Mouse (Mus musculus): ENCODE results near the gene Trpm8. TPM values are rescaled to one million over a fixed set of nuclear protein-coding genes. Genes with fewer than 3 reads are reported as not detected.

The Trpm8 gene
- total RNA-seq, 2 experiments from 2014 or later, result not detected

DNA sequence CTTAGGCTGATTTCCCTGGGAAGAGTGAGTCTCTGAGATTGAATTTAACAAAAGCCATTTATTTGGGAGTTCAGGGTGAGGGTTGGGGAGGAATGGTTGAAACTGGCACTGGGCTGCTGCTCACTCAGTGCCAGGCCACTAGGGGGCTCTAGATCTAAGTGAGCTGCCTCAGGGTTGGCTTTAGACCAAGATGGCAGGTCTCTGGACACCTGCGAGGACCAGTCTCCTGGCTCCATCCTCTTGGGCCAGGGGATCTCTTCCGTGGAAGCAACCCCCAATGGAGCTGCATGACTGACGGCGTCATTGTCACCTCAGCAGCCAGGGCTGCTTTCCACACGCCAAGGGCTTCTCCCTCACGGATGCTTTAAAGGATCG, 7.5 kb downstream of the Trpm8 start:
- no peak for DNase-seq

DNA sequence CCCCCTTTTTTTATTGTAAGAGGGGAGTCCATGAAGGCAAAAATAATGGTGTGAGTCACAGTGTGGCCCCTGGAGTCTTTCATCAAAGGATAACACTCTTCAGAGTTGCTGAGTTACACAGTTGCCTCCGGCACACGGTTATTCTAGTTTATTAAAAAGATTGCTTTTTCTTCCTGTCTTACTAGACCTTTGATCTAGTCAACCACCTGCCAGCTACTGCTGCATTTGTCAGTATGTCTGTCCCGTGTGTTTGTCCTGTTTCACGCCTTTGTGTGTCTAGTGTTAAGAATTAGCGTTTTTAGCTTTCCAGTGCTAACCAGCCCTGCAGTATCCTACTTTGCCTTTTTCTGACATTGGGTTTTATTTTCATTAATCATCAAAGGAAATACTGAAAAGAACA, 8.2 kb downstream of the Trpm8 start:
- DNase-seq, result no peak

DNA sequence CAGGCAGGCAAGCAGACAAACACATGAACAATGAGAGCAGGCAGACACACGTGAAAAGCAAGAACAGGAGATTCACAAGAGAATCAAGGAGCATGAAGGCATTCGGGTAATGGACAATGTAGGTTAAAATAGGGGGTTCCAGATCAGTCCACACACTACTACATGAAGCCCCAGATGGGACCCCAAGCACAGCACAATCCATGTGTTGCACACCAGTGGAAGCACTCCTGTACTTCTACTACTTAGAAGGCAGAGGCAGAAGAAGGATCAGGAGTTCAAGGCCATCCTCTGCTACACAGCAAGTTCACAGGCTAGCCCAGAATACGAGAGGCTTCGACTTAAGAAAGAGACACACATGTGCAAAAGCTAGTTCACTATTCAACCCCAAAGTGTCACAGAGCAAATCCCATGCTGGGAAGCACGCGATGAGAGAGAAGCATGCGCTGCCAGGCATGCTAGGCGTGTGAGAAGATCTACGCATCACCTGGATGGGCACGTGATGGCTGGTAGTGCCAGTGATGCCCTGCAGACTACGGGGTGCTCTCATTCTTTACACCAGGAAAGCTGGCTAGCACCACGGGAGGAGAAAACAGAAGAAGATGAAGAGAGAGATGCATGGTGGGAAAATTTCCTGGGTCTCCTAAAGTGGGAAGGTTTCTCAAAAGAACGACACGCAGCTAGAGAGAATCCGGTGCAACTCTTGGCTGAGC, 8.8 kb downstream of the Trpm8 start:
- DNase-seq, result no peak

DNA sequence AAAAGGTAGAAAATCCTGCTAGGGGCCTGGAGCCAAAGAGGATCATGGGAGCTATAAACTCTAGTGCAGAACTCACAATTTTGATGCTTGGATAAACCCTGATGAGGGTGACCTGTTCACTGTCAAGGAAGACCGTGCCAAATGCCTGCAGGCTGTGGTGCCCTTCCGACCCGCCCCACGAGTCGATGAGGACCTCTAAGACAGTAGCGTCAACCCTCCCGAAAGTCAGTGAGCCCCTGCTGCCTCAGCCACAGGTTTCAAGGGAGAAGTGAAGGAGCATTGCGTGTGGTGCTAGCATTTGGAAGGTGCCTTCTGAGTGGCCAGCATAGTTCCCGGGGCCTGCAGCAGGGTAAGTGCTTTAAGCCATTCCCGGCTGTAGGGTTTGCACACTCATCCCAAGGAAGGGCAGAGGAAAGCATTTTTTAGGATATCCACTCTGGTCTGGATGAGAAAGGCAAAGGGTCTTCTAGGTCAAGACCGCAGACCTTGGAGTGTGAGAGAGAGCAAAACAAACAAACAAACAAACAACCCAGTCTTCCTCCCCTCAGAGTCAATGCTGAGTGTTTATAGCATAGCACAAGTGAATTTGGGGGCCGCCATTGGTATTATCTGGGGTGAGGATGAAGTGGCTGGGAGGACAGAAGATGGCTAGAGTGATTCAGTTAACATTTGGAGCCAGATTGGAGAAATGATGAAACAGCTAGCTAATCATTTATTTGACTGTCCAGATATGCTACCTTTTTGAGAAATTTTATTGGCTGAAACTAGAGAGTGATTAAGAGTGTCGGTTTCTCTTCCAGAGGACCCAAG, 9.6 kb downstream of the Trpm8 start:
- no peak for DNase-seq

DNA sequence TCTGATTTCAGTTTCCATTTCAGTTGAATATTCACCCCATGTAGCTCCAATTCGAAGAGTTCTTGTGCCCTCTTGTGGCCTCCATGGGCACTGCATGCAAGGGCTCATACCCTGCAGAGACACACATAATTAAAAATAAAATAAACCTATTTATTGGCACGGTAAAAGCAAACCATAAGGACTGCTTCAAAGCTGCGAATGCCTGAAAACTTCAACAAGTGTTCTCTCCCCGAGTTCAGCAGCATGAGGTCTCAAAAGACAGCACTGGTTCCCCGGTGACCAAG, 10.2 kb downstream of the Trpm8 start:
- DNase-seq, result peak in 1 of 2 experiments; percentile 81

DNA sequence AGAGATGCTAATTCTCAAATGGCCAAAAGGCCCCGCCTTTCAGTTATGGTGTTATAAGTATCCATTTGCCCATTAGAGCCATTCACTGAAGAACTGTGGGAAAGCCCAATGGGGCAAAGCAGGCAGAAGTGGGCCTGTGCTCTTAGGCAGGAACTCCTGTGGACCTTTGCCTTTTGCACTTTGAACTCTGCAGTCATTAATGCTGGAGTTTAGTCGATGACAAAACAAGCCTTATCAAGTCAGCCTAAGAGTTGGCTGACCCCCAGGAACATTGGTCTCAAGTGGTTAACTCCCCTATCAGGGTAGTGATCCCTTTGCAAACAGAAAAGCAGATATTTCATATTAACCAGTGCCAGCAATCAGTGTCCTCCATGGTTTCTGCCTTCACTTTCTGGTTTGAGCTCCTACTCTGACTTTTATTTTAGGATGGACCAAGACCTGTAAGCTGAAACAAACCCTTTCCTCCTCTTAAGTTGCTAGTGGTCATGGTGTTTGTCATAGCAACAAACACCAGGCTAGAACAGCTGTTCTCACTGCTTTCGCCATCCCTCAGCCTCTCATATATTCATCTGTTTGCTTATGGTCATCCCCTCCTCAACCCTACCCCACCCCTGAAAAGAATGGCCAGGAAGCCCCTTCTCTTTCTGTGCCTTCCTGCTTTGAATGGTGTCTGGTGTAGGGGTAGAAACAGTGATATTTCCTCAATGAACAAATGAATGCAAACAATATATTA, 10.8 kb downstream of the Trpm8 start:
- DNase-seq, result no peak

DNA sequence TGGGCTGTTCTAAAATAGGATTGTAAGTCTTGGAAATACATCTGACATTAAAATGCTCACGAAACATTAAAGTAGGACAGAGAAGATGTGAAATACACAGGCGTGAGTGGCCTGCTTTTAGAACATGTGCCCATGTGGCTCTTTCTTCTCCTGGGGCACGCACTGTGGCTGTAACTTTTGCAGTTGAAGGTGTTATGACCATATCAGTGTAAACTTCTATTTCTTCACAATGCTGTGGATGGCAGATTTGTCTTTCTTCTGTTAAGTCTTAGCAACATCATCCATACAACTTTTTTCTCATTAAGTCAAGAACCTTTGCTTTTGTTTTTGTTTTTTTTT, 11.3 kb downstream of the Trpm8 start:
- no peak for DNase-seq

DNA sequence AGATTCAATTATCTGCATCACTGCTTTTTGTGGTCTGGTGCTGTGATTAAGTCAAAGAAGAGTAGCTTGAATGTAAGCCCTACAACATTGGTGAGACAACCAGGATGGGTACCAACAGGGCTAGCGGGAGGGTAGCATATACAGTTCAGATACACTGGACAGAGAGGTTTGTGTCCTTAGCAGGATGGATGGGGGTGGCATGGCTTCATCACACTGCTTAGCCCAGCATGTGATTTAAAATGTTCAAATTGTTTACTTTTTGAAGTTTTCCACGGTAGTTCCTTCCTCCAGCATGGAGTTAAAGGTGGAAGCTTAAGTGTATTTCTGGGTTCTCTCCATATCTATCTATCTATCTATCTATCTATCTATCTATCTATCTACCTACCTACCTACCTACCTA, 11.7 kb downstream of the Trpm8 start:
- no peak for DNase-seq

DNA sequence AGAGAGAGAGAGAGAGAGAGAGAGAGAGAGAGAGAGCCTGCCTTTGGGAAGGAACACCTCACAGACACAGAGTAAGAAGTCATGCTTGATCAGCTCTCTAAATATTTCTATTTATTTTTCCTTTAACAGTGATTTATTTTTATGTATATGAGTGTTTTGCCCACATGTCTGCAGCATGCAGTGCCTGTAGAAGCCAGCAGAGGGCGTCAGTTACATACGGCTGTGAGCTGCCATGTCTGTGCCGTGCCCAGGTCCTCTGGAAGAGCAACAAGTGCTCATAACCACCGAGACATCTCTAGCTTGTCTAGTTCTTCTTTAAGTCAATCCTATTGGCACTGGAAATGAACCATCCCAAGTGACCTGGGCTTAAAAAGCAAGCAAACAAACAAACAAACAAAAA, 12.5 kb downstream of the Trpm8 start:
- peak in 1 of 2 experiments; percentile 53 for DNase-seq

DNA sequence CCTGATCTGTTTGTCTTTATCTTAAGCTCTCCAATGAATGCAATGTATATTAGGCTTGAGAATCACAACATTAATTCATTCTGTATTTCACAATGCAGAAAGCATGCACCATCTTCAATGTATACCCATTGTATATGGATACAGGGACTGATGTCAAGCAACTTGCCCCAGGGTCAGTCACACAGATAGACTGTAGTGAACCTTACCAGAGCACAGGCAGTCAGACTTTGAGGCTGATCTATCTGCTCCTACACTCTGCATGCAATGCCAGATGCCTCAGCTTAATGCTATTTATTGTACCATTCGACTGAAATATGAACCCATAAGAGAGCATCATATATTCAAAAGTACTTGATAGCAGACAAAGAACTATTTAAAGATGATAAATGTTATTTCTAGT, 13.1 kb downstream of the Trpm8 start:
- DNase-seq, result peak in 1 of 2 experiments; percentile 7

DNA sequence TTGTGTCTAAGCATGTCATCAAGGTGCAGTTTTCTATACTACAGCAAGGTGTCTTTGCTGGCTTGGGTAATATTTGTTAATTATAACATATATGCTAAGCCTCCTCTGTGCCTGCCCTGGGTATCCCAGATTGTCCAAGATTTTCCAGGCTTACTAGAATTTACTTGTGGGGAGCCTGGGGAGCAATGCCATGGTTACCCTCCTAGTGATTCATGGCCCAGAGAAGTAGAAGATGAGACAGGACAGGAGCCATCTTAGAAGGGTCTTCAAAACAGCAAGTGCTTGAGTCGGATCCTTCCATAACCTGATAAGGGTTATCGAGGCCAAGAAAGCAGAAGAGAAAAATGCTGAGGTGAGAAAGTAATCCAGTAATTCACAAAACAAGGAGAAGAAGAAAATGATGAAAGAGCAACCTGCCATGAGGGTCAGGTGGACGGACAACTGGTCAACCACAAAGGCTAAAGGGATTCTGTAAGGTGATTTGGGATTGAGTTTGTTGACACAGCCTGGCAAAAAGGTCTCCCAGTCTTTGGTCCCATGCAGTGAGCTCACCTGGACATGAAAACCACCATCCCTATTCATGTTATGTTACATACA, 14.0 kb downstream of the Trpm8 start:
- DNase-seq, result peak in 1 of 2 experiments; percentile 7

DNA sequence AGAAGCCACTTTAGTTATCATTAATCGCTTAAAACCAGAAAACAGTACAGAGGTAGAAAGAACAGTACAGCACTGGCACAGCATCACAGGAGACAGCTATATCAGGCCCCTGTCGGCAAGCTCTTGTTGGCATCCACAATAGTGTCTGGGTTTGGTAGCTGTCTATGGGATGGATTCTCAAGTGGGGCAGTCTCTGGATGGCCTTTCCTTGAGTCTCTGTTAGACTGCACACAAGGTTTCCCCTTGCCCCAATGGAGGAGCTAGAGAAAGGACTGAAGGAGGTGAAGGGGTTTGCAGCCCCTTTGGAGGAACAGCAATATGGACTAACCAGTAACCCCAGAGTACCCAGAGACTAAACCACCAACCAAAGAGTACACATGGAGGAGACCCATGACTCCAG, 14.6 kb downstream of the Trpm8 start:
- DNase-seq, result peak in 1 of 2 experiments; percentile 2

DNA sequence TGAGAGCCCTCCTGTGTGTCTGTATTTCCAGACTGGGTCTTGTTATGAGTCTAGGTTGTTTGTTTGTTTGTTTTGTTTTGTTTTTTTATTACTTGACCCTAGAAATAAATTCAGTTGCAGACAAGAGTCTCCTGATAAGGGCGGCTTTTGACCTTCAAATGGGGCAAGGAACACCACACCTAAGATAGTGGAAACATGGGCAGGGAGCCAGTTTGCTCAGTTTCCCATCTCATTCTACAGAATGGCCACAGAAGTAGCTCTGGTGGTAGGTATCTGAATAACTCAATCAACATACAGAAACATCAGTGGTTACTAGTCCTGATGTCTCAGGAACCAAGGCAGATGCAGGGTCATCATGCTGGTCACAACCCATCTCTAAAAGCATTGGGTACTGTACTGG, 17.2 kb downstream of the Trpm8 start:
- no peak for DNase-seq

DNA sequence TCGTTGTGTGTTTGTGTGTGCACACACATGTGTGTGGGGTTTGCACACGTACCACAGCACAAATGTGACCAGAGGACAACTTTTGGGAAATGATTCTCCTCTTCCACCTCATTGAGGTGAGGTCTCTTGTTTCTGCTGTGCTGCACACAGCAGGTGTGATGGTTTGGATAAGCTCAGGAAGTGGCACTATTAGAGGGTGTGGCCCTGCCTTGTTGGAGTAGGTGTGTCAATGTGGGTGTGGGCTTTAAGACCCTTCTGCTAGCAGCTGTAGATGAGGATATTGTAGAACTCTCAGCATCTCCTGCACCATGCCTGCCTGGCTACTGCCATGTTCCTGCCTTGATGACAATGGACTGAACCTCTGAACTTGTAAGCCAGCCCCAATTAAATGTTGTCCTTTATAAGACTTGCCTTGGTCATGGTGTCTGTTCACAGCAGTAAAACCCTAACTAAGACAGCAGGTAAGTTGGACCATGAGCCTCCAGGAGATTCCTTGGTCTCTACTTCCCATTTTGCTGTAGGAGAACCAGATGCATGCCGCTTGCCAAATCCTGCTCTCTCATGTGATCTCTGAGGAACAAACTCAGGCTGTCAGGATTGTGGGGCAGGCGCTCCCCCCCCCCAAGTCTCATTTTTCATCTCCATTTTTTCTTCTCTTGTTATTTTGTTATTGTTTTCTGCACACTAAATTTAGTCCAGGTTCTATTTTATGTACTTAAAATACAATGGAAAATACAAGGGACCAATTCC, 18.9 kb downstream of the Trpm8 start:
- DNase-seq, result no peak

DNA sequence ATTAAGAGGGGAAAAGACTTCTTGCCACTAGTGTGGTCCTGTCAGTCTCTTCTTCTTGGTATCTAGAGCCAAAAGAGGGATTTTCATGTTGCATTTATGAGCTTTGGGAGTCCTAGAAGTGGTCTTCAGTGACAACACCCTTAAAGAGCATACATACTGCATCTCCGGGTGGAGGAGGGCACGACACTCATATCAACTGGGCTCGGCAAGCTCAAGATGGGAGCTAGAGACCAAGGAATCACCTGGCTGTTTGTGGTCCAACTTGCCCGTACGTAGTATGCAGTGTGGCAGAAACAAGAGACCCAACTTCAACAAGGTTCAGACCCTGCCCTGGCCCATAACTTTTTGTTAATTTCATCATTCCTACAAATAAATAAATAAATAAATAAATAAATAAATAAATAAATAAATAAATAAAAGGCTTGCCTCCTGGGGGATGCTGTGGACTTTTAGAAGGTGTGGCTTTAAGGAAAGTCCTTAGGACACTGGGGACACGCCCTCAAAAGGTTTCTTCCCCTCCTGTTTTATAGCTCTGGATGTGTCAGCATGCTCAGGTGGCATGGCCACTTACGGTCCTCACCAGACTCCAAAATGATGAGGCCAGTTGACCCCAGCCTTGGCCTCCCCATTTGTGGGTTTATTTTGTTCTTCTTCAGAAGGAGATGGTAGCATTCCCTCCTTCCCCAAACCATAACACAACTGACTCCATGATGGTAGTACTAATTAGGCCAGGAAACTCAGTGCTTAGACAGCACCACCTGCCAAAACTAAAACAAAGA, 20.2 kb downstream of the Trpm8 start:
- DNase-seq, result no peak

DNA sequence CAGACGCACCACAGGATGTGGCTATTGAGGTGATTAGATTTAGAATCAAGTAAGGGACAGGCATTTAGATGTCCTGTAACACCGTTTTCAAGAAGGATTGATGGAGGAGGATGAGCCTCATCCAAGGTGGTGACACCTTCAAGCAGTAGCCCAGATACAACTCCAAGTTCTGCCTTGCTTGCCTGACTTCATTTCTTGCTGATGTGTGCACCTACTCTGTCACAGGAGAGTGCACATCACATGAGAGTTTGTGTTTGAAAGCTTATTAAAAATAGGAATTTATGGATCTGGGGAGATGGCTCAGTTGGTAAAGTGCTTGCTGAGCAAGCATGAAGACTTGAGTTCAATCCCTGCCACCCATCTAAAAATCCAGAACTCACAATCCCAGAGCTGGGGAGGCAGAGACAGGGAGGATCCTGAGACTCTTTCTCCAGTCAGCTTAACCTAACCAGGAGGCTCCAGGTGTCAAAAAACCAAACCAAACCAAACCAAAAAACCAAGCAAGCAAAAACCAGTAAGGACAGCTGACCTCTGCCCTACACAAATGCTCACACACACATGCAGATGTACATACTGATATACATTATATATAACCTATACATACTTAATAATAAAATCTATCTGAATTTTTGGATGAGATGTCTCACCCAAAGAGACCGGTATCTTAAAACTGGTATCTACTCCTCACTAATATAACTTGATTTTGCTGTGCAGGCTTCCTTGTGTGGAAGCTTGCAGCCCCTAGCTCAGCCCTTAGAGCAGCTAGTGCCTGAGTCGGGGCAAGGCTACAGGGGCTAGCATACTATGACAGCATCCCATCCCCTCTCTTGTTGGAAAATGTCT, 21.4 kb downstream of the Trpm8 start:
- no peak for DNase-seq

DNA sequence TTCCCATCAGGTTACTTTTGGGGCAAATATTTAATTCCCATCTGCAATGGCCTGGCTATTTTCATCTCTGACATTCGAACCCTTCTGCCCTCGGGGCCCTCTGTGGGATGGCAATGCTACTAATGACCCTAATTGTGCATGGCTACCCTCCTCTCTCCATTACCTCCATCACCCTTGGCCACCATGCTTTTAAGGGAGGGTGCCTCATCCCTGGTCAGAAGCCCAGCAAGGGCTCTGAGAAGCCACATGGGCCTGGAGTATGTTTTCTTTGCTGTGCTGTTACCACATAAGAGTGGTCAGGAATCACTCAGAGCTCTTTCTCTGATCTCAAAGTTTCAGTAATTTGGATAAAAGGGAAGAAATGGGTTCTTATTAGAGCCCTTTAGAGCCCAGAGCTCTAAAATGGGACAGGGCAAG, 22.1 kb downstream of the Trpm8 start:
- no peak for DNase-seq

DNA sequence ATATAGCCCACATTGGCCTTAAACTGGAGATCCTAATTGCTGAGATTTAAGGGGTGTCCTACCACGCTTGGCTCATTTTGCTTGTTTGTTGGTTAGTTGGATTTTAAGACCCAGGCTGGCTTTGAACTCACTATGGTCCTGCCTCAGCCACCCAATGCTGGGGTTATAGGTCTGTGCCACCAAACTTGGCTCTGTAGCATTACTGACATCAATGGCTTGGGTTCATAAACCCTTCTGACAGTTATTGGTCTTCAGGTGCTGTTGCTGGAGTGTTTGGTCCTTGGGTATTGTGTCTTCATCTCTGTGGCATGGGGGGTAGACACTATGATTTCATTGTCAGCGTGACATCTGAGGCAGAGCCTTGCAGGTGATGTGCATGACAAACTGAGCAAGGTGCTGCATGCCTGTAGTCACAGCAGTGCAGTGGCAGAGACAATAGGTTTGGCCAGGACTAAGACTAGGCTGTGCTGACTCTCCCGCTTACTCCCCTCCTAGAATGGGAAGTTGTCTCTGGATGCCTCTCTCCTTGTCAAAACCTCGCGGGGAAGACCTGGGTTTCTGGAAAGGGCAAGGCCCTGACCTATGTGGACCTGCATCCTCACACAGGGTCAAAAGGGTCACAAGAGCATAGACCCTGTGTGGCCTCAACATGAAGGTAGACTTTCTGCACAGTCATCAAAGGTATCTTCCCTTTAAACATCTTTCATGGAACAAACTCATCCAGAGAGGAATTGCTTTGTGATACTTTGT, 23.0 kb downstream of the Trpm8 start:
- DNase-seq, result no peak

DNA sequence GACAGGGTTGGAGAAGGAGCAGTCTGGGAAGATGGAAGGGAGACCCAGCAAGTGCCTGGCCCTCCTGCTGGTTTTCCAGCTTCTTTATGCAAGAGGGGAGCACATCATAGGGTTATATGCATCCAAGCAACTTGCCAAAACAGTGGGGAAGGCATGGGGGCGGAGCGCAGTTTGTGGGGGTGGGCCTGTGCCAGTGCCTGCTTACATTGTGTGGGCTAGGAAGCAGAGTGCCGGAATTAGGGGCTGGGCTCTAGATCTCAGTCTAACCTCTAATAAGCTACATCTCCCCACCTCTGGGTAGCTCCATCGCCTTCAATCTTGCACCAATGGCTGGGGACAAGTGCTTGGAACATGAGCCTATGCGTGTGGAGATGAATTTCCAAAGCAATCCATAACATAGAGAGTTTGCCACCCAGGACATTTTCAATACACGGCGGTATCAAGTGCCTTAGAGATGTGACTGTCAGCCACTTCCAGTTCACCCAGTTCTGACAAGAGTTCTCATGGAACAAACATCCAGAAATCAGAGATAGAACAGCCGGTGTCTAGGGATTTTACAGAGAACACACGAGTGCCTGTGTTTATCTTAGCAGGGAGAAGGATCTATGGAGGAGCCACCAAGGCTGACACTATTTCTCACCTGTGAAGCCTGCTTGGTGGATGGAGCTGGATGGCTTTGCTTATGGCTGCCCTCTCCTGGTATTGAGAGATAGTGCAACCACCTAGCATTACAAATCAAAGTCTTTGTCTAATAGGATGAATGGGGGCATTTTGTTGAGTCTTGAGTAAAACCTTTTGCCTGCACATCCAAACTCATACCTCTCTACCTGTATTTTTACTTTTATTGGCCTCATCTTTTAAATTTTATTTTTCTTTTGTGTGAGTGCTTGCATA, 23.9 kb downstream of the Trpm8 start:
- no peak for DNase-seq

All from heart, adult 18-20 months (tissue).